Mouse (Mus musculus): ENCODE results near the gene Bicra. TPM values are rescaled to one million over a fixed set of nuclear protein-coding genes. Genes with fewer than 3 reads are reported as not detected.

Bicra gene
- polyA plus RNA-seq, 1 experiment, result 10.2 TPM

DNA sequence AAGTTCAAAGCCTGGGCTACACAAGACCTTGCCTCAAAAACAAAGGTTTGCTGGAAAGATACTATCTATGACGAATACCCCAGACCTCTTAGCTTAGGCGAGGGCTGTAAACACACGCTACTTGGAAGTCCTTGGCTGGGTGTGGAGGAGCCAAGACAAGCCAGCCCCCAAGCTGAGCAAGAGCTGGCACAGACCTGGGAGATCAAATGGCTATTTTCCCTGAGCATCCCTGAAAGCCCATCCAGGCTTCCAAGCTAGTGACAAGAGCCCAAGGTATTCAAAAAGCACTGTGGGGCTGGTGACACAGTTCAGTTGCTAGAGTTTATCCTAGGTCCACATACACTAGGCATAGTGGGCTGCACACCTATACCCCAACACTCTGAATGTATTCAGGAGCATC is 2.9 kb upstream of the Bicra start:
- TF ChIP-seq POLR2A (IDR thresholded peaks at IDR 0.05; ENCODE audit: insufficient read depth, low read length), result no peak
- no peak for TF ChIP-seq CTCF (IDR thresholded peaks at IDR 0.05; ENCODE audit: low read depth, low read length)
- no peak for TF ChIP-seq EP300 (IDR thresholded peaks at IDR 0.05; ENCODE audit: insufficient read depth, low read depth, low read length)
- no peak overlapping the region for H3K27ac ChIP-seq (ENCODE audit: insufficient read depth, low read length)
- H3K4me3 ChIP-seq (ENCODE audit: low read depth, low read length), result no peak overlapping the region
- H3K9me3 ChIP-seq (replicated peaks; ENCODE audit: control insufficient read depth, insufficient read depth, low read length, poor library complexity, severe bottlenecking), result no peaks in the 10 kb centered on the region
- H3K27me3 ChIP-seq (ENCODE audit: control insufficient read depth, insufficient read depth, low read length, poor library complexity, severe bottlenecking), result no peaks in the 10 kb centered on the region
- no peaks in the 10 kb centered on the region for H3K4me1 ChIP-seq (ENCODE audit: control insufficient read depth, insufficient read depth, low read length)
- H3K36me3 ChIP-seq (ENCODE audit: control insufficient read depth, insufficient read depth, low read length, poor library complexity, severe bottlenecking), result no peaks in the 10 kb centered on the region
- no peak overlapping the region for H3K9ac ChIP-seq (ENCODE audit: low read depth, poor library complexity, severe bottlenecking)

DNA sequence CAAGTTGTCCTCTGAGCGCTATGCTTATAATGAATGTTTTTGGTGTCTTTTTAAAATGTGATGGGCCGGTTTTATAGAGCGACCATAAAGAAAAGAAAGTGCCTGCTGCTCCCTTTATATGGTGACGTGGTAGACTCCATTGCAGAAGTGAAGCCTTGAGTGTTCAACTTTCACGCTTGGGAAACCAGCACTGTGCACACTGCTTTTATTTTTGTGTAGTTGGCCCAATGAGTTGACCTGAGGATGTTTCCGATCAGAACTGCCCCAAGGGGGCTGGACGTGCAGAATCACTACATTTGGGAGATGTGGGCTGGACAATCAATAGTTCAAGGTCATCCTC is 1.8 kb upstream of the Bicra start:
- no peaks in the 10 kb centered on the region for H3K27me3 ChIP-seq (ENCODE audit: control insufficient read depth, insufficient read depth, low read length, poor library complexity, severe bottlenecking)
- H3K4me3 ChIP-seq (ENCODE audit: low read depth, low read length), result no peak overlapping the region
- no peaks in the 10 kb centered on the region for H3K36me3 ChIP-seq (ENCODE audit: control insufficient read depth, insufficient read depth, low read length, poor library complexity, severe bottlenecking)
- H3K27ac ChIP-seq (ENCODE audit: insufficient read depth, low read length), result no peak overlapping the region
- H3K9me3 ChIP-seq (replicated peaks; ENCODE audit: control insufficient read depth, insufficient read depth, low read length, poor library complexity, severe bottlenecking), result no peaks in the 10 kb centered on the region
- H3K4me1 ChIP-seq (ENCODE audit: control insufficient read depth, insufficient read depth, low read length), result no peaks in the 10 kb centered on the region
- TF ChIP-seq POLR2A (IDR thresholded peaks at IDR 0.05; ENCODE audit: insufficient read depth, low read length) (no peak), CTCF (IDR thresholded peaks at IDR 0.05; ENCODE audit: low read depth, low read length) (no peak), EP300 (IDR thresholded peaks at IDR 0.05; ENCODE audit: insufficient read depth, low read depth, low read length) (no peak)
- H3K9ac ChIP-seq (ENCODE audit: low read depth, poor library complexity, severe bottlenecking), result peak overlapping the region; percentile 66; the same call in 1 of the 2 replicates

DNA sequence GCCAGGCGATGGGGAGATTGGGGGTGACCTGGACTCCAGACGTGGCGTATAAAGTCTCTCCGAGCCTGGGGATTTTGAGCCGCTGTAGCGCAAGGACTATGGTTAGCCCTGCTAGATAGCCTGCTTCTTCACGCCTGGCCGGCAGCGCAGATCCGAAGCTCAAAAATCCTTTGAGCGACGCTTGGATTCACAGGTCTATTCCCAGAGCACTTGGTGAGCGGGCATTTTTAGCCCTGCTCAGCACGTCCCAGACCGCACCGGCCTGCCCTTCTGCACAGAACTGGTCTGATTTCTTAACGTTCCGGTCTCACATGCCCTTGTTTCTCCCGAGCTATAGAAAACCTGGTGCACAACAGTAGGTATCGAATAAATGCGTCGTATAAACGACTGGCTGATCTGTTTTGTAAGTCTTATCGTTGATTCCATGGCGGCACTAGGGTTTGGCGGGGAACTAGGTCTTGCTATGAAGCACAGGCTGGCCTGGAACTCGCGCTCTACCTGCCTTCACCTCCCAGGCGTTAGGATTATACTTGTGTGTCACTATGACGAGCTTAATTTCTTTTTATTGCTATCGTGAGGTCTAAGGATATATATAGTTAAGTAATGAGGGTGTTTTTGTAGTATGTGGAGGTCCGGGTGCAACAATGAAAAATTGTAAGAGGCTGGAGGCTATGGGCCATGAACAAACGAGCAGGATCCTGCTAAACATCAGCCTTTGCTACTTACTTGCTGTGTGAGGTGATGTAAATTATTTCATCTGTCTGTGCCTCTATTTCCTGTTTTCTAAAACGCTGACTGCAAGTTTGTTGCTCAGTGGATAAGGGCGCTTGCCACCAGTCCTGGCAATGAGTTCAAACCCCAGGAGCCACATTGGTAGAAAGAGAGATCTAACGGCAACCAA is 1.2 kb upstream of the Bicra start:
- H3K9me3 ChIP-seq (replicated peaks; ENCODE audit: control insufficient read depth, insufficient read depth, low read length, poor library complexity, severe bottlenecking), result no peaks in the 10 kb centered on the region
- no peaks in the 10 kb centered on the region for H3K27me3 ChIP-seq (ENCODE audit: control insufficient read depth, insufficient read depth, low read length, poor library complexity, severe bottlenecking)
- no peak overlapping the region for H3K27ac ChIP-seq (ENCODE audit: insufficient read depth, low read length)
- H3K36me3 ChIP-seq (ENCODE audit: control insufficient read depth, insufficient read depth, low read length, poor library complexity, severe bottlenecking), result no peaks in the 10 kb centered on the region
- H3K9ac ChIP-seq (ENCODE audit: low read depth, poor library complexity, severe bottlenecking), result peak overlapping the region; percentile 66
- TF ChIP-seq CTCF (IDR thresholded peaks at IDR 0.05; ENCODE audit: low read depth, low read length), result no peak
- TF ChIP-seq EP300 (IDR thresholded peaks at IDR 0.05; ENCODE audit: insufficient read depth, low read depth, low read length), result no peak
- TF ChIP-seq POLR2A (IDR thresholded peaks at IDR 0.05; ENCODE audit: insufficient read depth, low read length), result no peak
- peak overlapping the region; percentile 98 for H3K4me3 ChIP-seq (ENCODE audit: low read depth, low read length)
- H3K4me1 ChIP-seq (ENCODE audit: control insufficient read depth, insufficient read depth, low read length), result no peaks in the 10 kb centered on the region

DNA sequence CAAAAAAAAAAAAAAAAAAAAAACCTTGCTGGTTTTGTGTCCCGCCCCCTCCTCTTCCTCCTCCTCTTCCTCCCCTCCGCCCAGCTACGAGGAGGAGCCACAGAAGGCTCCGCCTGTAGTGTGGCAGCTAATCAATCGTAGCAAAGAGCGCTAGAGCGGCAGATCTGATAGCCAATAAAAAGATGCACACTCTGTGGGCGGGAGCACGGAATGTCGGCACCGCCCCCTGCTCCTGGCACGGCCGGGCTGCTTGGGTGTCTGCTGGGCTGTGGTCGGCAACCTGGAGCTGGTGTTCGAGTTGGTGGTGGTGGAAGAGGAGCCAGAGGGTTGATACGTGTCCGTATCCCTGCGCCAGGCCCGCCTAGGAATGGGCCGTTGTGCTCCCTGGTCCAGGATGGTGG is 443 bp upstream of the Bicra start:
- Histone ChIP-seq H3K9me3 (replicated peaks; ENCODE audit: control insufficient read depth, insufficient read depth, low read length, poor library complexity, severe bottlenecking) (no peaks in the 10 kb centered on the region), H3K4me1 (ENCODE audit: control insufficient read depth, insufficient read depth, low read length) (no peaks in the 10 kb centered on the region), H3K27ac (ENCODE audit: insufficient read depth, low read length) (no peak overlapping the region)

DNA sequence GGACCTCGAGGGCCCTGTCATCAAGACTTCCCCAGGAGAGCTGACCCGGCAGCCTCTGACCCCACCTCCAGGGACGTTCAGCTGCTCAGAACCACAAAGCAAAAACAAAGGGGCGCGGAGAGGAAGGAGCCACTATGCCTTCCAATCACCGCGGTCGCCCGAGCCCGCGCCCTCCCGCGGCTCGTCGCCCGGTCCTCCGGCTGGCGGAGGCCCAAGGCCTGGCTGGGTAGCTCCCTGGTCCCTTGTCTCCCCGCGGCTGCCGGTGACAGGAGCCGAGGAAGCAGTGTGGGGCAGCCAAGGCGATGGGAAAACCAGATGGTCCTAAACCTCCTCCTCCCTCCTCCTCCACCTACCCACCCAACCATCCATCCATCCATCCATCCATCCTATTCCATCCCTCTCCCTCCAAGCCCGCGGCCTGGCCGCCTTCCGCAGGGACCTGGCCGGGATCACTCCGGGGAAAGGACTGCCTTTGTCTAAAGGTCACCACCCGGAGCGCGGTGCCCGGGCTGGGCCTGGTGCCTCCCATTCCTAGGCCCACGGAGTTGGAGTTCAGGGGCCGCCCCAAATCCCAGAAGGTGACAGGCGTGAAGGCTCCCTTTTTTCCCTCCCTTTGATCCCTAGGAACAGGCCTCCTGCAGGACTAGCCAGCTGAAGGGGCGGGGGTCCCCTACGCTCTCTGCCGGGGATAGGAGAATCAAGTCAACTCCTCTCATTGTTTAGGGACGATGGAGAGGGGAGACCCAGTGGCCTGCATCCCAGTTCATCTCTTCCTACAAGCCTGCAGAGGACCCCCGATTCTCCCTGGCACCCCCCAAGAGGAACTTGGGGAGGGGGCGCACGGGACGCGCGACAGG is 1.0 kb downstream of the Bicra start:
- no peaks in the 10 kb centered on the region for H3K9me3 ChIP-seq (replicated peaks; ENCODE audit: control insufficient read depth, insufficient read depth, low read length, poor library complexity, severe bottlenecking)

More for the DNA sequence above, 443 bp upstream of the Bicra start:
- H3K27me3 ChIP-seq (ENCODE audit: control insufficient read depth, insufficient read depth, low read length, poor library complexity, severe bottlenecking), result no peaks in the 10 kb centered on the region
- H3K36me3 ChIP-seq (ENCODE audit: control insufficient read depth, insufficient read depth, low read length, poor library complexity, severe bottlenecking), result no peaks in the 10 kb centered on the region
- TF ChIP-seq CTCF (IDR thresholded peaks at IDR 0.05; ENCODE audit: low read depth, low read length) (no peak), POLR2A (IDR thresholded peaks at IDR 0.05; ENCODE audit: insufficient read depth, low read length) (peak; percentile 92), EP300 (IDR thresholded peaks at IDR 0.05; ENCODE audit: insufficient read depth, low read depth, low read length) (0 out of 2 replicates have a peak, but pooled peaks have one; percentile 21)
- peak overlapping the region; percentile 91 for H3K9ac ChIP-seq (ENCODE audit: low read depth, poor library complexity, severe bottlenecking)
- peak overlapping the region; percentile 98 for H3K4me3 ChIP-seq (ENCODE audit: low read depth, low read length)

More for the DNA sequence above, 1.0 kb downstream of the Bicra start:
- Histone ChIP-seq H3K27me3 (ENCODE audit: control insufficient read depth, insufficient read depth, low read length, poor library complexity, severe bottlenecking) (no peaks in the 10 kb centered on the region), H3K36me3 (ENCODE audit: control insufficient read depth, insufficient read depth, low read length, poor library complexity, severe bottlenecking) (no peaks in the 10 kb centered on the region), H3K4me3 (ENCODE audit: low read depth, low read length) (peak overlapping the region; percentile 93), H3K27ac (ENCODE audit: insufficient read depth, low read length) (no peak overlapping the region), H3K4me1 (ENCODE audit: control insufficient read depth, insufficient read depth, low read length) (no peaks in the 10 kb centered on the region), H3K9ac (ENCODE audit: low read depth, poor library complexity, severe bottlenecking) (peak overlapping the region; percentile 91)
- TF ChIP-seq EP300 (IDR thresholded peaks at IDR 0.05; ENCODE audit: insufficient read depth, low read depth, low read length), result no peak
- no peak for TF ChIP-seq CTCF (IDR thresholded peaks at IDR 0.05; ENCODE audit: low read depth, low read length)
- no peak for TF ChIP-seq POLR2A (IDR thresholded peaks at IDR 0.05; ENCODE audit: insufficient read depth, low read length)
